Mouse (Mus musculus) embryonic facial prominence, embryonic 15.5 days (tissue): ENCODE measurements around the gene Ccdc78. TPM values are rescaled to one million over a fixed set of nuclear protein-coding genes. Genes with fewer than 3 reads are reported as not detected.

Source experiments
- ATAC-seq: fragments of 200-750 bp; cut with Nextera tagmentation; 2 replicates; pipeline ENCODE4 v1.8.0; 2017; ENCODE audit warnings: low read depth, moderate TSS enrichment; ENCODE audit not compliant: insufficient number of reproducible peaks, low FRiP score, low TSS enrichment
- H3K27ac ChIP-seq: fragments of 300-500 bp; sonication (generic); replicated peaks from 2 replicates; pipeline ENCODE4 v1.5.1; 2015; ENCODE audit warnings: mild to moderate bottlenecking, inconsistent platforms
- H3K27me3 ChIP-seq: fragments of 300-500 bp; sonication (generic); 2 replicates; pipeline ENCODE4 v1.6.1; 2015; ENCODE audit warnings: inconsistent platforms
- H3K36me3 ChIP-seq: fragments of 300-500 bp; sonication (generic); 2 replicates; pipeline ENCODE4 v1.6.1; 2015; ENCODE audit warnings: mild to moderate bottlenecking, inconsistent platforms
- H3K4me1 ChIP-seq: fragments of 300-500 bp; sonication (generic); 2 replicates; pipeline ENCODE4 v1.6.1; 2015; ENCODE audit warnings: inconsistent platforms
- H3K4me2 ChIP-seq: fragments of 300-500 bp; sonication (generic); replicated peaks from 2 replicates; pipeline ENCODE4 v1.6.1; 2015; ENCODE audit warnings: mild to moderate bottlenecking, inconsistent platforms
- H3K4me3 ChIP-seq: fragments of 300-500 bp; sonication (generic); replicated peaks from 2 replicates; pipeline ENCODE4 v1.5.1; 2015; ENCODE audit warnings: mild to moderate bottlenecking, inconsistent platforms
- H3K9ac ChIP-seq: fragments of 300-500 bp; sonication (generic); 2 replicates; pipeline ENCODE4 v1.6.1; 2015; ENCODE audit warnings: inconsistent platforms
- H3K9me3 ChIP-seq: fragments of 300-500 bp; sonication (generic); replicated peaks from 2 replicates; pipeline ENCODE4 v1.6.1; 2016; ENCODE audit warnings: inconsistent platforms
- whole genome bisulfite sequencing: fragments of 180-500 bp; shearing (Covaris S2); methylation state at CpG from one replicate; pipeline ENCODE4 v1.1.7; 2015; 5-methylcytosine and 5-hydroxymethylcytosine counted together
- polyA plus RNA-seq: library from polyadenylated mRNA; unstranded; fragments of >200 nt; fragmentation: Nextera tagmentation; extraction: Ambion mirVana; gene quantifications from 2 replicates; pipeline ENCODE4 v1.2.1, GENCODE M21; 2015

Ccdc78 gene
- polyA plus RNA-seq, 1 experiment from 2014 or later: 4.8 TPM

DNA sequence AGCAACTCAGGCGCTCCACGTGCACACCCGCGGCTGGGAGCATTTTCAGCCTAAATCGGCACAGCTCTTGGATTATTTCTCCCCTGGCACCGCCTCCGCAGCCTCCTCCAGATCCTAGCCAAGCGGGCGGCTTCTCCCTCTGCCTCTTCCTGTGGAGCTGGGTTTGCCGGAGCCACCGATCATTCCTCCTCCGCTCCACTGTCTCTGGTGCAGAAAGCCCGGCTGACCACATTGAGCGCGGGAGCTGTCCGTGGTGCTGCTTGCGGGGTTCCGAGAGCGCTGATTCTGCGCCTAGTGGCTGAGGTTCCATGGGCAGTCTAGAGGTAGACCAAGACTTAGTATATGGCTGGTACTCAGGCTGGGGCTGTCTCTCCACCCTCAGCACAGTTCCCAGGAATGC is 27.1 kb downstream of the Ccdc78 start:
- peaks cover 22% of the 10 kb centered on the region for H3K4me1 ChIP-seq
- no peak for ATAC-seq
- WGBS: 2% methylated on average over 20 of the region's 20 CpGs
- no peak overlapping the region for H3K9ac ChIP-seq
- H3K27ac ChIP-seq: no peak overlapping the region
- no peak overlapping the region for H3K4me3 ChIP-seq
- no peaks in the 10 kb centered on the region for H3K9me3 ChIP-seq
- peak overlapping the region; percentile 12; the same call in 1 of the 2 replicates for H3K4me2 ChIP-seq
- H3K36me3 ChIP-seq: no peaks in the 10 kb centered on the region
- peaks cover 56% of the 10 kb centered on the region for H3K27me3 ChIP-seq

DNA sequence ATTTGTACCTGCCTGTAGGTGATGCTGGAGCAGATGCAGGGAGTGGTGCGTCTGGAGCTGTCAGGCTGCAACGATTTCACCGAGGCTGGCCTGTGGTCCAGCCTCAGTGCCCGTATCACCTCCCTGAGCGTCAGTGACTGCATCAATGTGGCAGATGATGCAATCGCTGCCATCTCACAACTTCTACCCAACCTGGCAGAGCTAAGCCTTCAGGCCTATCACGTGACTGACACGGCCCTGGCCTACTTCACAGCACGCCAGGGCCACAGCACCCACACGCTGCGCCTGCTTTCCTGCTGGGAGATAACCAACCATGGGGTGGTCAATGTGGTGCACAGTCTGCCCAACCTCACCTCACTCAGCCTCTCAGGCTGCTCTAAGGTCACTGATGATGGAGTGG is 31.3 kb downstream of the Ccdc78 start:
- H3K4me2 ChIP-seq: no peak overlapping the region
- H3K9ac ChIP-seq: no peak overlapping the region
- no peak overlapping the region for H3K27ac ChIP-seq
- H3K4me1 ChIP-seq: peaks cover 15% of the 10 kb centered on the region
- no peaks in the 10 kb centered on the region for H3K36me3 ChIP-seq
- no peak overlapping the region for H3K4me3 ChIP-seq
- 77% methylated on average over 11 of the region's 11 CpGs for WGBS
- ATAC-seq: no peak
- H3K27me3 ChIP-seq: peaks cover 46% of the 10 kb centered on the region
- no peaks in the 10 kb centered on the region for H3K9me3 ChIP-seq

DNA sequence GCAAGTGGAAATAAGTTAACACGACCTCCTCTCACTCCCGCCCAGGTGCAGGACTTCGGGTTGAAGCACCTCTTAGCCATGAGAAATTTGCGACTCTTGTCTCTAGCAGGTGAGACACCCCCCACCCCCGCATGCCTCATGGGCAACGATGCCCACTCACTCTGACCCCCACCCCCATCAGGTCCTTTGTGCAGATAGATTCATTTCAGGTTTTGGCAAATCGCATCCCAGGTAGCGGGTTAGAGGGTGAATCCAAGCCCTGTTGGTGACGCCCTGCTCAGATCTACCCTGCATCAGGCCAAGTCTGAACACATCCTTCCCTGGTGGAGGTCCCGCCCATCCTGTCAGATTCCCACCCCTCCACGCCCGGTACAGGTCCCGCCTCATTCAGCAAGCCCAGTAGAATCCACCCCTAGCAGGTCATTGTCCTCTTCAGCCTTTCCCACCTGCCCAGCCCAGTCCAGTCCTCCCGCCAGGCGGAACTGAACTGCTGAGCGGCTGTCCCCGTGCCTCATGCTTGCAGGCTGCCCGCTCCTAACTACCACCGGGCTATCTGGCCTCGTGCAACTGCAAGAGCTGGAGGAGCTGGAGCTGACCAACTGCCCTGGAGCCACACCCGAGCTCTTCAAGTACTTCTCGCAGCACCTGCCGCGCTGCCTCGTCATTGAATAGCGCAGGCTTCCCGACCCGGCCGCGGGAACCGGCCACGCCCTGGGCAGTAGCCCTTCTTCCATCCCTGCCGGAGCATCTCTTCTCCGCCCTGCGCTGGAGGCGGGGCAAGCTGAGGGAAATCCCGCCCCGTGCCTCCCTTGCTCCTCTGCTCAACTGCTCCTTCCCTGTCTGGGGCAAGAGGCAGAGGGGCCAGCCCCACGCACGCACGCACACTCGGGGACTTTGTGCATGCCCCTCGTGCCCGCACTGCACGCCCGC is 32.7 kb downstream of the Ccdc78 start:
- no peak for ATAC-seq
- peak overlapping the region; percentile 47 for H3K4me2 ChIP-seq
- H3K9ac ChIP-seq: no peak overlapping the region
- no peaks in the 10 kb centered on the region for H3K9me3 ChIP-seq
- WGBS: 6% methylated on average over 46 of the region's 46 CpGs
- no peaks in the 10 kb centered on the region for H3K36me3 ChIP-seq
- H3K27me3 ChIP-seq: peaks cover 41% of the 10 kb centered on the region
- peak overlapping the region; percentile 27 for H3K4me3 ChIP-seq
- no peak overlapping the region for H3K27ac ChIP-seq
- H3K4me1 ChIP-seq: peaks cover 15% of the 10 kb centered on the region

DNA sequence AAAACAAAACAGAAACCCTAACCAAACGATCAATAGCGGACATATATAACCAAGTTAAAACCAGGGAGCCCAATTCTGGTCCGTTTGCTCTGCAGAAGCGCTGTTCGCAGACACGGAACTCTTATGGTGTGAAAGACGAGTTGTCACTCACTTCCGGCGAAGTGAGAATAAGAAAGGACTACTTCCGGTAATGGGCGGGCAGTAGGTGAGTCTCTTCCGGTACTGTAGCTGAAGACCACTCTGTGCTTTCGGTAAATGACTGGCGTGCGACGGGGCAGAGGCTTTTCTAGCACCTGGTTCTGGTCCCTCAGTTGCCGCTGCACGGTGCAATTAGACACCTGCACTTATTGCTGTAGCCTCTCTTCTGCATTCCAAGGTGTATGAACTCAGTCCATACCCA is 37.1 kb downstream of the Ccdc78 start, which contains the start of gene Wdr24:
Gene Wdr24, plus strand, starts transcription at position 176 of the 400 bp plus-strand sequence.
- H3K27ac ChIP-seq: peak within 1 kb of the TSS; percentile 44; the same call in 1 of the 2 replicates
- ATAC-seq: peak; percentile 59; the same call in 1 of the 2 replicates
- WGBS: under 1% methylated on average over 18 of the region's 18 CpGs

DNA sequence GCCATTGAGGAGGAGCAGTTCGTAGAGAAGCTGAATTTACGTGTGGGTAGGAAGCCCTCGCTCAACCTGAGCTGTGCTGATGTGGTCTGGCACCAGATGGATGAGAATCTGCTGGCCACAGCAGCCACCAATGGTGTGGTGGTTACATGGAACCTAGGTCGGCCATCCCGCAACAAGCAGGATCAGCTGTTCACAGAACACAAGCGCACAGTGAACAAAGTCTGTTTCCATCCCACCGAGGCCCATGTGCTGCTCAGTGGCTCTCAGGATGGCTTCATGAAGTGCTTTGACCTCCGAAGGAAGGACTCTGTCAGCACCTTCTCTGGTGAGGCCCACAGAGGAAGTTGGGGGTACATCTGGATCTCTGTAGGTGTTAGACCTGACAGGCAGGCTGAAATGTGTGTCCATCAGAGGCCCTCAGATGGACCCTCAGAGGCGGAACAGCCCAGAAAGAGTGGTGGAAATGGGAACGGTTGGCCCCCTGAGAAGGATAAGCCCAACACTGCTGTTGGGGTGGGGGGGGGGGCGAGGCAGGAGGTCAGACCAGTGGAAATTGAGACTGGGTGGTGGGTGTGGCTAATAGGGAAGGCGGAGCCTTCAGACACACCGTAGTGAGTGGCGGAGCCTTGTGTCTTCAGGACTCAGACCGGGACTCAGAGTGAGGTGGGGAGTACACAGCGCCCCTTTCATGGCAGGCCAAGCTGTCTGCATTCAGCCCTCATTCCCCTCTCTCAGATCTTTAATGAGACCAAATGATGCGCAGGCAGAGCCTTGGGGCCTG is 38.2 kb downstream of the Ccdc78 start:
- WGBS: 75% methylated on average over 16 of the region's 17 CpGs

More for the DNA sequence above, 37.1 kb downstream of the Ccdc78 start, which contains the start of gene Wdr24:
- Histone ChIP-seq H3K9me3 (no peaks in the 10 kb centered on the region), H3K4me3 (peak within 1 kb of the TSS; percentile 69), H3K4me2 (peak within 1 kb of the TSS; percentile 94), H3K4me1 (peaks cover 45% of the 10 kb centered on the region), H3K27me3 (peaks cover 30% of the 10 kb centered on the region), H3K36me3 (peaks cover 20% of the 10 kb centered on the region), H3K9ac (peak within 1 kb of the TSS; percentile 74)

DNA sequence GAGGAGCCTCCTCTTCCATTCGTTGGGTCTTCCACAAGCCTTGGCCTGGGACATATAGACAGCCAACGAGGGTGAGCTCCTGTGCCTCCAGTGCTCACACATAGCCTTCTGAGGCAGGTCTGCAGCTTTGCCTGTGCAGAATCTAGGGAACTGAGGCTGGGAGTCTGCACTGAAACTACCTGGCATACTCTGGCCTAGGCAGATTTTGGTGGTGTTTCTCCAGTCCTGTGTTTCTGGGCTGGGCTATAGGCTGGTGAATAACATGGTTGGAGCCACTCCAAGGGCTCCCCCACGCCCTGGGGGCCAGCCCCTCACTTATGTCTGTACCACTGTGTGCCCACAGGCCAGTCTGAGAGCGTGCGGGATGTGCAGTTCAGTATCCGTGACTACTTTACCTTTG is 38.9 kb downstream of the Ccdc78 start:
- 89% methylated on average over 6 of the region's 6 CpGs for WGBS
- peaks cover 11% of the 10 kb centered on the region for H3K27me3 ChIP-seq
- ATAC-seq: no peak
- H3K36me3 ChIP-seq: peaks cover 28% of the 10 kb centered on the region
- H3K27ac ChIP-seq: no peak overlapping the region
- no peak overlapping the region for H3K4me2 ChIP-seq
- no peak overlapping the region for H3K4me3 ChIP-seq
- no peaks in the 10 kb centered on the region for H3K9me3 ChIP-seq
- peaks cover 54% of the 10 kb centered on the region for H3K4me1 ChIP-seq
- H3K9ac ChIP-seq: no peak overlapping the region

More for the DNA sequence above, 38.2 kb downstream of the Ccdc78 start:
- ATAC-seq: no peak
- peak overlapping the region; percentile 74; the same call in 1 of the 2 replicates for H3K9ac ChIP-seq
- peaks cover 48% of the 10 kb centered on the region for H3K4me1 ChIP-seq
- H3K36me3 ChIP-seq: peaks cover 21% of the 10 kb centered on the region
- H3K9me3 ChIP-seq: no peaks in the 10 kb centered on the region
- no peak overlapping the region for H3K27ac ChIP-seq
- peak overlapping the region; percentile 94 for H3K4me2 ChIP-seq
- peaks cover 19% of the 10 kb centered on the region for H3K27me3 ChIP-seq
- H3K4me3 ChIP-seq: peak overlapping the region; percentile 69

DNA sequence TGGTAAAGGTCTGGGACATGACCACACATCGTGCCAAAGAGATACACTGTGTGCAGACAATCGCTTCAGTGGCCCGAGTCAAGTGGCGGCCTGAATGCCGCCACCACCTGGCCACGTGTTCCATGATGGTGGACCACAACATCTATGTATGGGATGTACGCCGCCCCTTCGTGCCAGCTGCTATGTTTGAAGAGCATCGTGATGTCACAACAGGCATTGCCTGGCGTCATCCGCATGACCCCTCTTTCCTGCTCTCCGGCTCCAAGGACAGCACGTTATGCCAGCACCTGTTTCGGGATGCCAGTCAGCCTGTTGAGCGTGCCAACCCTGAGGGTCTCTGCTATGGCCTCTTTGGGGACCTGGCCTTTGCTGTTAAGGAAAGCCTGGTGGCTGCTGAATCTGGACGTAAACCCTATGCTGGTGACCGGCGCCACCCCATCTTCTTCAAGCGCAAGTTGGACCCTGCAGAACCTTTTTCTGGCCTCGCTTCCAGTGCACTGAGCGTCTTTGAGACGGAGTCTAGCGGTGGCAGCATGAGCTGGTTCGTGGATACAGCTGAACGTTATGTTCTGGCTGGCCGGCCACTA is 39.7 kb downstream of the Ccdc78 start:
- no peak overlapping the region for H3K27ac ChIP-seq
- WGBS: 95% methylated on average over 27 of the region's 27 CpGs
- H3K27me3 ChIP-seq: peaks cover 5% of the 10 kb centered on the region; the same call in 1 of the 2 replicates
- no peak overlapping the region; the same call in 1 of the 2 replicates for H3K4me2 ChIP-seq
- H3K4me1 ChIP-seq: peaks cover 61% of the 10 kb centered on the region
- H3K9me3 ChIP-seq: no peaks in the 10 kb centered on the region
- no peak for ATAC-seq
- H3K4me3 ChIP-seq: no peak overlapping the region
- H3K9ac ChIP-seq: no peak overlapping the region
- peaks cover 36% of the 10 kb centered on the region for H3K36me3 ChIP-seq

DNA sequence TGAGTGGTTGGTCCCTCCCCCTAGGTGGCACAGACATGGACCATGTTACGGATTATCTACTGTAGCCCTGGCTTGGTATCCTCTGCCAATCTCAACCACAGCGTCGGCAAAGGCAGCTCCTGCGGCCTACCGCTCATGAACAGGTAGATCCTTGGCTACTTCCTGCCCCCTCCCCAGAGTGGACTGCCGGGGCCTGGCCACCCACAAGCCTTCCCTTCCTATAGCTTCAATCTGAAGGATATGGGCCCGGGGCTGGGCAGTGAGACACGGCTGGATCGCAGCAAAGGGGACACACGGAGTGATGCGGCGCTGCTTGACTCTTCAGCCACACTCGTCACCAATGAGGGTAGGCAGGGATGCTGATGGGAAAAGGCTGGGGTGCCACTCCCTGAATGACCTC is 40.6 kb downstream of the Ccdc78 start:
- Histone ChIP-seq H3K27me3 (0 out of 2 replicates have a peak, but pooled peaks cover under 1% of the 10 kb centered on the region), H3K36me3 (peaks cover 45% of the 10 kb centered on the region), H3K9ac (no peak overlapping the region), H3K4me3 (no peak overlapping the region), H3K9me3 (no peaks in the 10 kb centered on the region), H3K27ac (no peak overlapping the region), H3K4me2 (no peak overlapping the region; the same call in 1 of the 2 replicates), H3K4me1 (peaks cover 70% of the 10 kb centered on the region)
- 97% methylated on average over 13 of the region's 13 CpGs for WGBS
- no peak for ATAC-seq

DNA sequence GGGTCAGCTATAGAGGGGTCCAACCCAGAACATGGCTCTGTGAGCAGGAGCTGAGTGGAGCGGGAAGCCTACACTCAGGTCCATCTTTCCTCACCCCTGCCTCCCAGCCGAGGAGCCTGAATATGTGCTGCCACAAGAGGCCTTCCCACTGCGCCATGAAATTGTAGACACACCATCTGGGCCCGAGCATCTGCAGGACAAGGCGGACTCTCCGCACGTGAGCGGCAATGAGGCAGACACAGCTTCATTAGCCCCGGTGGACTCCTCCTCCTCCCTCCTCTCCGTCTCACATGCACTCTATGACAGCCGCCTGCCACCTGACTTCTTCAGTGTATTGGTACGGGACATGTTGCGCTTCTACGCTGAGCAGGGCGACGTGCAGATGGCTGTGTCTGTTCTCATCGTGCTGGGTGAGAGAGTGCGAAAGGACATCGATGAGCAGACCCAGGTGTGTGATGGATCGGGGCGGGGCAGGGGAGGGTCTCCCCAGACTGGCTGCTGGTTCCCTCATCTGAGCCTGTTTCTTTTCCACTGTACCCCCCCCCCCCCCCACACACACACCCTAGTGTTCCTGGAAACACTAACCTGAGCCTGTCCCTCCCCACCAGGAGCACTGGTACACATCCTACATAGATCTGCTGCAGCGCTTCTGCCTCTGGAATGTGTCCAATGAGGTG is 41.3 kb downstream of the Ccdc78 start:
- ATAC-seq: no peak
- H3K4me3 ChIP-seq: peak overlapping the region; percentile 54; the same call in 1 of the 2 replicates
- H3K4me2 ChIP-seq: peak overlapping the region; percentile 73; the same call in 1 of the 2 replicates

DNA sequence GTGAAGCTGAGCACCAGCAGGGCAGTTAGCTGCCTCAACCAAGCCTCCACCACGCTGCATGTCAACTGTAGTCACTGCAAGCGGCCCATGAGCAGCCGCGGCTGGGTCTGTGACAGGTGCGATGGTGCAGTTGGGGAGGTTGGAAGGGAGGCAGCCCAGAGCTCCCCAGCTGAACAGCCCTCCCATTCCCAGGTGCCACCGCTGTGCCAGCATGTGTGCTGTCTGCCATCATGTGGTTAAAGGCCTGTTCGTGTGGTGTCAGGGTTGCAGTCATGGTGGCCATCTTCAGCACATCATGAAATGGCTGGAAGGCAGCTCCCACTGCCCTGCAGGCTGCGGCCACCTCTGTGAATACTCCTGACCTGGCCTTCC is 41.8 kb downstream of the Ccdc78 start:
- no peak for ATAC-seq
- Histone ChIP-seq H3K4me1 (peaks cover 70% of the 10 kb centered on the region), H3K36me3 (peaks cover 45% of the 10 kb centered on the region), H3K27ac (peak overlapping the region; percentile 94), H3K9me3 (no peaks in the 10 kb centered on the region), H3K27me3 (no peaks in the 10 kb centered on the region), H3K4me2 (peak overlapping the region; percentile 73), H3K9ac (peak overlapping the region; percentile 54; the same call in 1 of the 2 replicates), H3K4me3 (peak overlapping the region; percentile 54)
- WGBS: 79% methylated on average over 8 of the region's 8 CpGs

More for the DNA sequence above, 41.3 kb downstream of the Ccdc78 start:
- Histone ChIP-seq H3K9me3 (no peaks in the 10 kb centered on the region), H3K27ac (no peak overlapping the region), H3K9ac (no peak overlapping the region), H3K36me3 (peaks cover 45% of the 10 kb centered on the region), H3K4me1 (peaks cover 72% of the 10 kb centered on the region), H3K27me3 (no peaks in the 10 kb centered on the region)
- WGBS: 88% methylated on average over 22 of the region's 22 CpGs
